Mouse (Mus musculus): ENCODE measurements around the gene Thra. TPM values are rescaled to one million over a fixed set of nuclear protein-coding genes. Genes with fewer than 3 reads are reported as not detected.

Thra gene
- polyA plus RNA-seq, 1 experiment, result 128 TPM

DNA sequence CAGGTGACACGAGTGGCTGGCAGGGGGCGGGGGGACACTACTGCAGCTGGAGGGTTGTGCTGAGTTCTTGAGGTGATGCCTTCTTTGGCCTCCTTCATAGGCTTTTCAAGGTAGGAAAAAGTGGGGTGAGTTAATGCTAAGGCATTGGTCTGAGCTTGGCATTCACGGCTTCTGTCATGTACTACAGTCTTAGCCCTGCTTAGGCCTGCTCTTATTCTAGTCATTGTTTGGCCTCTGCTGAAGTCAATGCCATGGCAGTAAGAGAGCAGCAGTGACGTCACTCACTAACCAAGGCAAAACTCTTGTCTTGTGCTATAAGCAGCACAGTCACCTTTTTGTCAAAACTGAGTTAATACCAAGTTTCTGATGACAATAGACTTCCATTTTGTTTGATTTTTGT is 57.5 kb downstream of the Thra start:
- H3K4me3 ChIP-seq (ENCODE audit: low read depth, low read length), result peak overlapping the region; percentile 6; the same call in 1 of the 2 replicates
- peaks cover 33% of the 10 kb centered on the region for H3K36me3 ChIP-seq (ENCODE audit: control insufficient read depth, insufficient read depth, low read length)
- no peaks in the 10 kb centered on the region for H3K27me3 ChIP-seq (ENCODE audit: control insufficient read depth, insufficient read depth, low read length)
- TF ChIP-seq CTCF (IDR thresholded peaks at IDR 0.05; ENCODE audit: extremely low read depth, insufficient read length, insufficient replicate concordance, low read depth, low read length) (no peak), POLR2A (IDR thresholded peaks at IDR 0.05; ENCODE audit: low read depth, low read length) (no peak)
- peaks cover 8% of the 10 kb centered on the region for H3K4me1 ChIP-seq (ENCODE audit: control insufficient read depth, insufficient read depth, insufficient read length, low read length)
- no peak overlapping the region for H3K27ac ChIP-seq (ENCODE audit: insufficient read depth, low read depth, low read length)
- WGBS, result 50% methylated on average over 4 of the region's 4 CpGs

DNA sequence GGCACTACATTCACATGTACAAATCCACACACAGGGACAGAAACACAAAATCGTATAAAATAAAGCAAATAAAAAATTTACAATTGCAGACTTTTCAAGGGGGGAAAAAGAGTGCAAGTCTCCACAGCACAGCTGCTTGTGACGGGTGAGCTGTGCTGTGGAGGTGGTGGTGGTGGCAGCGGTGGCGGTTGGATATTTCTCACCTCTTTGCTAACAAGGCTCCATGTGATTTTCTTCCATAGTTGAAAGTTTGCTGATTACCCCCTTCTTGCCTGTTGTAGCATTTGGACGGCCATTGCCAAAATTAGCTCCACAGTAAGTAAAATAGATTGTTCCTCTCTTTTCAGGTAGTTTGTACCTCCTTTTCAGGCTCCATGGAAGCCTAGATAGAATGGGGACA is 64.2 kb downstream of the Thra start, which contains the start of gene Casc3:
Gene Casc3 (plus strand): TSS at position 301 of the 400 bp plus-strand sequence.
- no peaks in the 10 kb centered on the region for H3K27me3 ChIP-seq (ENCODE audit: control insufficient read depth, insufficient read depth, low read length)
- TF ChIP-seq POLR2A (IDR thresholded peaks at IDR 0.05; ENCODE audit: low read depth, low read length), result no peak
- TF ChIP-seq CTCF (IDR thresholded peaks at IDR 0.05; ENCODE audit: extremely low read depth, insufficient read length, insufficient replicate concordance, low read depth, low read length), result no peak
- H3K4me1 ChIP-seq (ENCODE audit: control insufficient read depth, insufficient read depth, insufficient read length, low read length), result no peaks in the 10 kb centered on the region
- H3K4me3 ChIP-seq (ENCODE audit: low read depth, low read length), result no peak within 1 kb of the TSS
- peaks cover 59% of the 10 kb centered on the region for H3K36me3 ChIP-seq (ENCODE audit: control insufficient read depth, insufficient read depth, low read length)
- no peak within 1 kb of the TSS for H3K27ac ChIP-seq (ENCODE audit: insufficient read depth, low read depth, low read length)
- 94% methylated on average over 5 of the region's 5 CpGs for WGBS

DNA sequence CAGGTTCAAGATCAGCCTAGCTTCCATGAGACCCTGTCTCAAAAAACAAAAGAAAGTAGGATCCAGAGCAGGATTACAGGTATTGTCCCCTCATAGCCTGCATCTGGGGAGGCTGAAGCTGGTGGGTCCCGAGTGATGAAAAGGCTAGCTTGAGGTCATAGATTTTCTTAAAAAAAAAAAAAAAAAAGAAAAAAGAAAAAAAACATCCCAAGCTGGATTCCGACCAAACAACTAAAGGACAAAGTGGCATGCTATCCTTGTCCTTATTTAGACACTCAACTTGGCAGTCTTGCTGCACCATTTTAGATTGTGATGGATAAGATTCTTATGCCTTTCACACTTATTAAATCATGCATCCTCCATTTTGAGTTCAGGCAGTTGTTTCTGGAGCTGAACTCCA is 68.0 kb downstream of the Thra start:
- Histone ChIP-seq H3K36me3 (ENCODE audit: control insufficient read depth, insufficient read depth, low read length) (peaks cover 45% of the 10 kb centered on the region), H3K4me3 (ENCODE audit: low read depth, low read length) (no peak overlapping the region), H3K27ac (ENCODE audit: insufficient read depth, low read depth, low read length) (no peak overlapping the region), H3K4me1 (ENCODE audit: control insufficient read depth, insufficient read depth, insufficient read length, low read length) (peaks cover 3% of the 10 kb centered on the region; the same call in 1 of the 2 replicates), H3K27me3 (ENCODE audit: control insufficient read depth, insufficient read depth, low read length) (no peaks in the 10 kb centered on the region)
- WGBS, result 75% methylated on average over 2 of the region's 2 CpGs
- TF ChIP-seq CTCF (IDR thresholded peaks at IDR 0.05; ENCODE audit: extremely low read depth, insufficient read length, insufficient replicate concordance, low read depth, low read length) (no peak), POLR2A (IDR thresholded peaks at IDR 0.05; ENCODE audit: low read depth, low read length) (no peak)

DNA sequence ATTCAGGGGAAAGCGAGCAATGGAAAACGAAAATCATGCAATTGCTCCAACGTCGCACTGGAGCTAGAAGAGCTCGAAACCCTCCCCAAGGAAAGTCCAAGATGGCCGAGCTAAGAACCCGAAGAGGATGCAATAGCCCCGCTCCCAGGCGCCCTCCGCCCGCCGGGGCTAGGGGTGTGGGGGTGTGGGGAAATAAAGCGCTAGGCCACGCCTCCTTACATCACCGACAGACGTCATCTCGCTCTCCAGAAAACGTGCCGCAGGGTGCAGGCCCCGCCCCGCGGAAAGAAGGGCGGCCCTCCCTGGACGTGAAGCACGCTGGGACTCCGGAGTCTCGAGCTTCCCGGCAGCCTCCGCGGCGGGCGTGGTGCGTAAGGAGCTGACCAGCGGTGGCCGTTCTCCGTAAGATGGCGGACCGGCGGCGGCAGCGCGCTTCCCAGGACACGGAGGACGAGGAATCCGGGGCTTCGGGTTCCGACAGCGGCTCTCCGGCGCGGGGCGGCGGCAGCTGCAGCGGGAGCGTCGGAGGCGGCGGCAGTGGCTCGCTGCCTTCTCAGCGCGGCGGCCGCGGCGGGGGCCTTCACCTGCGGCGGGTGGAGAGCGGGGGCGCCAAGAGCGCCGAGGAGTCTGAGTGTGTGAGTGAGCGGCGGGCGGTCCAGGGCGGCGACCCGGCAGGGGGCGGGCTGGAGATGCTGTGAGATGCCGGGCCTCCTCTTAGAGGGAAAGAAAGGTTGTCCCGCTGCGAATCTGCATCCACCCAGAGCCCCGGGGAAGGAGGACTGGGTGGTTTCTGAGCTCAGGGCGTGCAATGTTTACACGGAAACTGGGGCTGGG is 69.2 kb downstream of the Thra start:
- TF ChIP-seq POLR2A (IDR thresholded peaks at IDR 0.05; ENCODE audit: low read depth, low read length), result peak; percentile 77
- TF ChIP-seq CTCF (IDR thresholded peaks at IDR 0.05; ENCODE audit: extremely low read depth, insufficient read length, insufficient replicate concordance, low read depth, low read length), result peak; percentile 13; the same call in 1 of the 2 replicates
- H3K36me3 ChIP-seq (ENCODE audit: control insufficient read depth, insufficient read depth, low read length), result peaks cover 40% of the 10 kb centered on the region
- peak overlapping the region; percentile 96 for H3K4me3 ChIP-seq (ENCODE audit: low read depth, low read length)
- H3K4me1 ChIP-seq (ENCODE audit: control insufficient read depth, insufficient read depth, insufficient read length, low read length), result peaks cover 3% of the 10 kb centered on the region; the same call in 1 of the 2 replicates
- no peaks in the 10 kb centered on the region for H3K27me3 ChIP-seq (ENCODE audit: control insufficient read depth, insufficient read depth, low read length)
- under 1% methylated on average over 81 of the region's 84 CpGs for WGBS
- peak overlapping the region; percentile 94 for H3K27ac ChIP-seq (ENCODE audit: insufficient read depth, low read depth, low read length)

DNA sequence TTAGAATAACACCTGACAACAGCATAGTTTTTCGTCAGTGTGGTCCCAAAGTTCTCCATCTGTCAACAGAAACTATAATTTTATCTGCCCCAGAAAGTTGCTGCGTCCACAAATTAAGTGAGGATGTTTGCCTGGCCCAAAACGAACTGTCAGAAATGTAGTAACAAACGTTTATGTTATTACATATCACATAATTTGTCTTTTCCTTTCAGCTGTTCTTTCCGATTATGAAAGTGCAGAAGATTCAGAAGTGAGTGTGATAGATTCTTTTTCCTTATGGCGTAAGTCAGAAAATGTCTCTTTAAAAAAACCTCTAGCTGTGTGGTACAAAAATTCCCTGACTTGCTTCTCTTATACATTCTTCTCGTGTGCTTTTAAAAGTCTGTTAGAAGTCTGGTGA is 70.2 kb downstream of the Thra start:
- no peak for TF ChIP-seq CTCF (IDR thresholded peaks at IDR 0.05; ENCODE audit: extremely low read depth, insufficient read length, insufficient replicate concordance, low read depth, low read length)
- no peak for TF ChIP-seq POLR2A (IDR thresholded peaks at IDR 0.05; ENCODE audit: low read depth, low read length)
- Histone ChIP-seq H3K4me3 (ENCODE audit: low read depth, low read length) (peak overlapping the region; percentile 96; the same call in 1 of the 2 replicates), H3K27me3 (ENCODE audit: control insufficient read depth, insufficient read depth, low read length) (no peaks in the 10 kb centered on the region), H3K36me3 (ENCODE audit: control insufficient read depth, insufficient read depth, low read length) (peaks cover 35% of the 10 kb centered on the region), H3K4me1 (ENCODE audit: control insufficient read depth, insufficient read depth, insufficient read length, low read length) (peaks cover 3% of the 10 kb centered on the region; the same call in 1 of the 2 replicates), H3K27ac (ENCODE audit: insufficient read depth, low read depth, low read length) (0 out of 2 replicates have a peak overlapping the region, but pooled peaks have one; percentile 94)
- 44% methylated on average over 7 of the region's 7 CpGs for WGBS

DNA sequence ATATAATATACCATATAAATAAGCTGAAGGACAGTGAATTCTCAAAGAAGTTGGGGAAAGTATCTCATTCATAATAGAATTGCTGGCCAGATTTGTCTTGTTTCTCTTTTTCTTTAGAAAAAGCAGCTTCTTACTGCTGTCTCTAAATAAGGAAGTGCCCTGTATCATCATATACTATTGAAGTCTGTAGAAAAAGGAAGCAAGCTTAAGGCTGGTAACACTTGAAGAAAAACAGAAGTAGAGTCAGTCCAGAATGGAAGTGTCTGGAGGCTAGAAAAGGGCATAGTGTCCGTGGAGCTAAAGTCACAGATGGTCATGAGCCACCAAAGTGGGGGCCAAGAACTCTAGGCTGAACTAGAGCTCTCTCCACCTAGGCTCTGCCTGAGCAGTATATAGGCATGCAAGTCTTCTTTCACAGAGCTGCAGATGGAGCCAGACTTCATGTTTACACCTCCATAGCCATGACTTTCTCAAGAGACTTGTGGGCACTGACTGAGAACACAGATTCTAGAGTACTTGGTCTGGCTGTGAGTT is 76.3 kb downstream of the Thra start:
- WGBS, result 81% methylated on average over 1 of the region's 1 CpGs
- TF ChIP-seq CTCF (IDR thresholded peaks at IDR 0.05; ENCODE audit: extremely low read depth, insufficient read length, insufficient replicate concordance, low read depth, low read length), result no peak
- no peak for TF ChIP-seq POLR2A (IDR thresholded peaks at IDR 0.05; ENCODE audit: low read depth, low read length)

More for the DNA sequence above, 76.3 kb downstream of the Thra start:
- Histone ChIP-seq H3K27ac (ENCODE audit: insufficient read depth, low read depth, low read length) (peak overlapping the region; percentile 53; the same call in 1 of the 2 replicates), H3K4me3 (ENCODE audit: low read depth, low read length) (no peak overlapping the region), H3K4me1 (ENCODE audit: control insufficient read depth, insufficient read depth, insufficient read length, low read length) (no peaks in the 10 kb centered on the region), H3K27me3 (ENCODE audit: control insufficient read depth, insufficient read depth, low read length) (no peaks in the 10 kb centered on the region), H3K36me3 (ENCODE audit: control insufficient read depth, insufficient read depth, low read length) (peaks cover 62% of the 10 kb centered on the region)

Other genes with a start within 250 kb of the Thra start
- 6.6 and 9.7 TPM in 2 replicates for gene Ikzf3, start 194.6 kb upstream of the Thra start, polyA plus RNA-seq (2012; rRNA removed)
- not detected in 2 replicates for gene Zpbp2, start 189.5 kb upstream of the Thra start, polyA plus RNA-seq (2012; rRNA removed)
- gene Ormdl3, start 153.3 kb upstream of the Thra start, polyA plus RNA-seq (2012; rRNA removed), result 46.3 and 105 TPM in 2 replicates
- not detected in 2 replicates for gene Lrrc3c, start 142.3 kb upstream of the Thra start, polyA plus RNA-seq (2012; rRNA removed)
- not detected in 2 replicates for gene Gm12355, start 115.0 kb upstream of the Thra start, polyA plus RNA-seq (2012; rRNA removed)
- not detected in 2 replicates for gene Gsdma3, start 114.3 kb upstream of the Thra start, polyA plus RNA-seq (2012; rRNA removed)
- gene Gsdma2, start 93.9 kb upstream of the Thra start, polyA plus RNA-seq (2012; rRNA removed), result 0.49 and 75.8 TPM in 2 replicates
- 0.25 and 0.41 TPM in 2 replicates for gene Gsdma, start 76.3 kb upstream of the Thra start, polyA plus RNA-seq (2012; rRNA removed)
- gene Psmd3, start 58.1 kb upstream of the Thra start, polyA plus RNA-seq (2012; rRNA removed), result 86.4 and 139 TPM in 2 replicates
- gene Csf3, start 39.4 kb upstream of the Thra start, polyA plus RNA-seq (2012; rRNA removed), result 0.10 TPM in 1 of 2 replicates, not detected in the other
- gene Med24, start 11.2 kb upstream of the Thra start, polyA plus RNA-seq (2012; rRNA removed), result 23.8 and 49.5 TPM in 2 replicates
- 59.8 and 206 TPM in 2 replicates for gene Nr1d1, start 34.7 kb downstream of the Thra start, polyA plus RNA-seq (2012; rRNA removed)
- gene Msl1, start 54.9 kb downstream of the Thra start, polyA plus RNA-seq (2012; rRNA removed), result 19.8 and 38.5 TPM in 2 replicates
- gene Casc3, start 64.3 kb downstream of the Thra start, polyA plus RNA-seq (2012; rRNA removed), result 11.7 and 22.0 TPM in 2 replicates
- 11.4 and 47.6 TPM in 2 replicates for gene Rapgefl1, start 96.1 kb downstream of the Thra start, polyA plus RNA-seq (2012; rRNA removed)
- gene Wipf2, start 123.0 kb downstream of the Thra start, polyA plus RNA-seq (2012; rRNA removed), result 11.4 and 27.3 TPM in 2 replicates
- 0.37 and 0.65 TPM in 2 replicates for gene Cdc6, start 167.2 kb downstream of the Thra start, polyA plus RNA-seq (2012; rRNA removed)
- gene Rara, start 187.2 kb downstream of the Thra start, polyA plus RNA-seq (2012; rRNA removed), result 25.3 and 56.3 TPM in 2 replicates
- gene Gjd3, start 242.4 kb downstream of the Thra start, polyA plus RNA-seq (2012; rRNA removed), result 3.6 and 5.8 TPM in 2 replicates

All from small intestine, adult 2 months (tissue).